Mouse (Mus musculus): ENCODE measurements around the gene Trim24. TPM values are rescaled to one million over a fixed set of nuclear protein-coding genes. Genes with fewer than 3 reads are reported as not detected.
"Not testable (repeated sequence)": the region's sequence is repeated elsewhere in the genome, so short reads cannot be mapped to it uniquely, and the experiment has no call there.

Trim24 gene
- polyA plus RNA-seq, 1 experiment from 2014 or later, result 18.5 TPM

DNA sequence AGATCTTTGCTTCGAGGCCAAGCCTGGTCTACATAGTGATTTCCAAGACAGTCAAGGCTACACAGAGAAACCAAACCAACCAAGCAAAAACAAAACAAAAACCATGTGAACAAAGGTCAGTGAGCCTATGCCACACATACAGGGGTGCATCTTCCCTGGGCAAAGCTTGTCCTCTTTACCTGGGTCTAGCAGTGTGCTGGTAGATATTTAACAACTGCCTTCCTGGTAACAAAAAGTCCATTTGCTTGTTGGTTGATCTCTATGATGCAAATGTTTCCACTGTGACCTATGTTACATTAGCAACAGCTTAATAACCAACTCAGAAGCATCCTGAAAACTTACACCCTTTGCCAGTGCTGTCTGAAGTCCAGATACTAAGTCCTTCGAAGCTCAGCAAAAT, 17.3 kb upstream of the Trim24 start:
- Histone ChIP-seq H3K9ac (ENCODE audit: low read length) (no peak overlapping the region), H3K9me3 (ENCODE audit: control insufficient read depth, low read length) (peaks cover 13% of the 10 kb centered on the region), H3K27ac (replicated peaks in 1 of 2; ENCODE audit: control insufficient read depth in 1 of 2, insufficient read depth in 1 of 2, low read depth in 2 of 2, low read length in 2 of 2) (no peak overlapping the region), H3K27me3 (ENCODE audit: control insufficient read depth, insufficient read depth, low read length) (no peaks in the 10 kb centered on the region), H3K4me1 (ENCODE audit: control insufficient read depth in 2 of 2, insufficient read depth in 2 of 2, low read length in 2 of 2) (no peaks in the 10 kb centered on the region), H3K36me3 (ENCODE audit: control insufficient read depth, insufficient read depth, low read length) (no peaks in the 10 kb centered on the region), H3K4me2 (ENCODE audit: low read length) (no peak overlapping the region), H3K4me3 (ENCODE audit: control insufficient read depth in 1 of 2, insufficient read depth in 1 of 2, low read depth in 1 of 2, low read length in 2 of 2) (no peak overlapping the region)
- WGBS, result 89% methylated on average over 2 of the region's 2 CpGs
- no peak for ATAC-seq (ENCODE audit: insufficient number of reproducible peaks, insufficient read depth, low FRiP score, low read depth)

DNA sequence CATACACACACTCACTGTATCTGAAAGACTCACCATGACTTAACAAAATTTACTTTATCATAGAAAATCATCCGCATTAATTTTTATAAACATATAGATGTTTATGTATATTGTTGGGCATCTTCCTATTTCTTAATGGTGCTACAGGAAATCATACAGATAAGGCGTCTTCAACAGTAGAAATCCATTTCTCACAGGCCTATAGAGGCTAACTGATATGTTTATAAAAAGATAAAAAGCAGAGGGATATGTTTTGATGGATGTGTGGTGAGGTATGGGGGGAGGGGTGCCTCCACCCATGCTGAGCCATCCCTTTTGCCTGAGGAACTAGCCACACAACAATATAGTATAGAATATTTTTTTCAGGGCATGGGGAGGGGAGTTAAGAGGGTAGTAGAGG, 15.2 kb upstream of the Trim24 start:
- H3K27ac ChIP-seq (replicated peaks in 1 of 2; ENCODE audit: control insufficient read depth in 1 of 2, insufficient read depth in 1 of 2, low read depth in 2 of 2, low read length in 2 of 2), result no peak overlapping the region
- no peak overlapping the region for H3K4me3 ChIP-seq (ENCODE audit: control insufficient read depth in 1 of 2, insufficient read depth in 1 of 2, low read depth in 1 of 2, low read length in 2 of 2)
- ATAC-seq (ENCODE audit: insufficient number of reproducible peaks, insufficient read depth, low FRiP score, low read depth), result no peak
- no peaks in the 10 kb centered on the region for H3K4me1 ChIP-seq (ENCODE audit: control insufficient read depth in 2 of 2, insufficient read depth in 2 of 2, low read length in 2 of 2)
- H3K9ac ChIP-seq (ENCODE audit: low read length), result no peak overlapping the region
- WGBS, result 77% methylated on average over 2 of the region's 2 CpGs
- H3K36me3 ChIP-seq (ENCODE audit: control insufficient read depth, insufficient read depth, low read length), result no peaks in the 10 kb centered on the region
- H3K9me3 ChIP-seq (ENCODE audit: control insufficient read depth, low read length), result peaks cover 8% of the 10 kb centered on the region
- no peaks in the 10 kb centered on the region for H3K27me3 ChIP-seq (ENCODE audit: control insufficient read depth, insufficient read depth, low read length)
- H3K4me2 ChIP-seq (ENCODE audit: low read length), result no peak overlapping the region

DNA sequence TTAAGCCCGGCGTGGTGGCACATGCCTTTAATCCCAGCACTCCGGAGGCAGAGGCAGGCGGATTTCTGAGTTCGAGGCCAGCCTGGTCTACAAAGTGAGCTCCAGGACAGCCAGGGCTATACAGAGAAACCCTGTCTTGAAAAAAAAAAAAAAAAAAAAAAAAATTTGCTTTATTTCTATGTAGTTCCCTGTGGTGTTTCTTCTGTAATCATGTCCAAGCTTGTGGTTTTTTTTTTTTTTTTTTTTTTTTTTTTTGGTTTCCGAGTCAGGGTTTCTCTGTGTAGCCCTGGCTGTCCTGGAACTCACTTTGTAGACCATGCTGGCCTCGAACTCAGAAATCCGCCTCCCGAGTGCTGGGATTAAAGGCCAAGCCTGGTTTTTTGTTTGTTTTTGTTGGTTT, 14.3 kb upstream of the Trim24 start:
- not testable (repeated sequence) for ATAC-seq (ENCODE audit: insufficient number of reproducible peaks, insufficient read depth, low FRiP score, low read depth); H3K9me3 ChIP-seq (ENCODE audit: control insufficient read depth, low read length); H3K4me2 ChIP-seq (ENCODE audit: low read length); H3K27me3 ChIP-seq (ENCODE audit: control insufficient read depth, insufficient read depth, low read length); H3K4me3 ChIP-seq (ENCODE audit: control insufficient read depth in 1 of 2, insufficient read depth in 1 of 2, low read depth in 1 of 2, low read length in 2 of 2); H3K4me1 ChIP-seq (ENCODE audit: control insufficient read depth in 2 of 2, insufficient read depth in 2 of 2, low read length in 2 of 2); H3K36me3 ChIP-seq (ENCODE audit: control insufficient read depth, insufficient read depth, low read length); H3K27ac ChIP-seq (replicated peaks in 1 of 2; ENCODE audit: control insufficient read depth in 1 of 2, insufficient read depth in 1 of 2, low read depth in 2 of 2, low read length in 2 of 2); H3K9ac ChIP-seq (ENCODE audit: low read length)
- 91% methylated on average over 9 of the region's 9 CpGs for WGBS

DNA sequence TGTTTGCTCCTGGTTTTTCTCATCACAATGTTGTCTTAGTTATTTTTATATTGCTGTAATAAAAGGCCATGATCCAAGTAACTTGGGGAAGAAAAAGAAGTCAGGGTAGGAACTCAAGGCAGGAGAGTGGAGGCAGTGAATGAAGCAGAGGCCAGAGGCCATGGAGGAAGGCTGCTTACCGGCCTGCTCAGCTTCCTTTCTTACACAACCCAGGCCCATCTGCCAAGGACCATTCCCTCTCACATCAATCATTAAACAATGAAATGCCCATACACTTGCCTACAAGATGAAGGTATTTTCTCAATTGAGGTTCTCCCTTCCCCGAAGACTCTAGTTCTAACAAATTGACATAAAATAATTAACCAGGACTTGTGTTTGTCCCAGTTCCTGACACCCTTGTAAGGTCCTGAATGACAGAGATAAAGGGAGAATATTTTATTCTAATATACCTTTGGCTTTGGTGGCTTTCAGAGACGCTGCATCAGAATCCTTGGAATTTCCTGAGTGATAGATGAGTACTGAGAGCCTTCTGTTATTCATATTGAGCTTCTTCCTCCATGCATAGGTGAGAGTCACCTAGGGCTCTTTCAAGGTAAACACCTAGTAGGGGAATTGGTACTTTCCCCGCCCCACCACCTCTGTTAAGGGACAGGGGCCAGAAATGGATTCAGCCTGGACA, 13.3 kb upstream of the Trim24 start:
- no peak overlapping the region for H3K4me3 ChIP-seq (ENCODE audit: control insufficient read depth in 1 of 2, insufficient read depth in 1 of 2, low read depth in 1 of 2, low read length in 2 of 2)
- no peak overlapping the region for H3K9ac ChIP-seq (ENCODE audit: low read length)
- H3K9me3 ChIP-seq (ENCODE audit: control insufficient read depth, low read length), result no peaks in the 10 kb centered on the region
- no peak overlapping the region for H3K27ac ChIP-seq (replicated peaks in 1 of 2; ENCODE audit: control insufficient read depth in 1 of 2, insufficient read depth in 1 of 2, low read depth in 2 of 2, low read length in 2 of 2)
- no peak overlapping the region for H3K4me2 ChIP-seq (ENCODE audit: low read length)
- no peaks in the 10 kb centered on the region for H3K27me3 ChIP-seq (ENCODE audit: control insufficient read depth, insufficient read depth, low read length)
- ATAC-seq (ENCODE audit: insufficient number of reproducible peaks, insufficient read depth, low FRiP score, low read depth), result no peak
- H3K4me1 ChIP-seq (ENCODE audit: control insufficient read depth in 2 of 2, insufficient read depth in 2 of 2, low read length in 2 of 2), result no peaks in the 10 kb centered on the region
- 69% methylated on average over 4 of the region's 4 CpGs for WGBS
- H3K36me3 ChIP-seq (ENCODE audit: control insufficient read depth, insufficient read depth, low read length), result no peaks in the 10 kb centered on the region

DNA sequence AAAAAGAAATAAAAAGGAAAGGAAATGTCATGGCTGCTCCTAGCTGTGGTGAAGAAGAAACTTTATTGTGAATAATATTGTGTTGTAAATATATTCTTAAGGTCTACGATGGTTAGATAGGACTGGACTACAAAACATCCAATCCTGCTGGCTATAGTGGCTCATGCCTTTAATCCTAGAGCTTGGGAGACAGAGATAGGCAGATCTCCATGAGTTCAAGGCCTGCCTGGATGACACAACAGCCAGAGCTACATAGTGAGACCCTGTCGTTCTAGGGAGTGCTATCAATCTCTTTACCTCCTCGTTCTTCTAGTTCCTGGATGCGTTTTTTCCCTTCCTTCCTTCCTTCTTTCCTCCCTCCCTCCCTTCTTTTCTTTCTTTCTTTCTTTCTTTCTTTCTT, 12.5 kb upstream of the Trim24 start:
- Histone ChIP-seq H3K4me3 (ENCODE audit: control insufficient read depth in 1 of 2, insufficient read depth in 1 of 2, low read depth in 1 of 2, low read length in 2 of 2) (no peak overlapping the region), H3K27me3 (ENCODE audit: control insufficient read depth, insufficient read depth, low read length) (no peaks in the 10 kb centered on the region), H3K9me3 (ENCODE audit: control insufficient read depth, low read length) (no peaks in the 10 kb centered on the region), H3K4me2 (ENCODE audit: low read length) (no peak overlapping the region), H3K9ac (ENCODE audit: low read length) (no peak overlapping the region), H3K36me3 (ENCODE audit: control insufficient read depth, insufficient read depth, low read length) (no peaks in the 10 kb centered on the region), H3K4me1 (ENCODE audit: control insufficient read depth in 2 of 2, insufficient read depth in 2 of 2, low read length in 2 of 2) (no peaks in the 10 kb centered on the region), H3K27ac (replicated peaks in 1 of 2; ENCODE audit: control insufficient read depth in 1 of 2, insufficient read depth in 1 of 2, low read depth in 2 of 2, low read length in 2 of 2) (no peak overlapping the region)
- ATAC-seq (ENCODE audit: insufficient number of reproducible peaks, insufficient read depth, low FRiP score, low read depth), result no peak
- WGBS, result 71% methylated on average over 4 of the region's 4 CpGs

DNA sequence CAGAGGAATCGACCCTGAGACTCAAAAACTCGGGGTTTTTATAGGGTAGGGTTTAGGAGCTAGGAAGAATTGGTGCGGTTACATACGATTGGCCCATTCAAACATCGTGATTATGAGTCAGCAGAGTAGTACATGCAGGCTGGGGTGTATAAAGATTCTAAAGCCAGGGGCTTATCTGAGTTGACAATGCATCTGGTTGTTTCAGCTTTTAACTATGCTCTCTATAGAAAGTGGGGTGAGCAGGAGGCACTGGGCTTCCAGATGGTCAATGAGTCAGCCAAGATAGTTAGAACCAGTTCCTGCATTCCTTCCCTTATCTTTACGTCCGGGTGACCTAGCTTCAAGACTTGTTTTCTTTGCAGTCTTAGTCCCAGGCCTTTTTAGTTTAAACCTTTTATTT, 7.7 kb upstream of the Trim24 start:
- Histone ChIP-seq H3K27ac (replicated peaks in 1 of 2; ENCODE audit: control insufficient read depth in 1 of 2, insufficient read depth in 1 of 2, low read depth in 2 of 2, low read length in 2 of 2) (no peak overlapping the region), H3K4me2 (ENCODE audit: low read length) (no peak overlapping the region), H3K27me3 (ENCODE audit: control insufficient read depth, insufficient read depth, low read length) (no peaks in the 10 kb centered on the region), H3K9me3 (ENCODE audit: control insufficient read depth, low read length) (no peaks in the 10 kb centered on the region), H3K9ac (ENCODE audit: low read length) (no peak overlapping the region), H3K36me3 (ENCODE audit: control insufficient read depth, insufficient read depth, low read length) (no peaks in the 10 kb centered on the region), H3K4me1 (ENCODE audit: control insufficient read depth in 2 of 2, insufficient read depth in 2 of 2, low read length in 2 of 2) (no peaks in the 10 kb centered on the region), H3K4me3 (ENCODE audit: control insufficient read depth in 1 of 2, insufficient read depth in 1 of 2, low read depth in 1 of 2, low read length in 2 of 2) (no peak overlapping the region)
- 53% methylated on average over 7 of the region's 7 CpGs for WGBS
- no peak for ATAC-seq (ENCODE audit: insufficient number of reproducible peaks, insufficient read depth, low FRiP score, low read depth)

DNA sequence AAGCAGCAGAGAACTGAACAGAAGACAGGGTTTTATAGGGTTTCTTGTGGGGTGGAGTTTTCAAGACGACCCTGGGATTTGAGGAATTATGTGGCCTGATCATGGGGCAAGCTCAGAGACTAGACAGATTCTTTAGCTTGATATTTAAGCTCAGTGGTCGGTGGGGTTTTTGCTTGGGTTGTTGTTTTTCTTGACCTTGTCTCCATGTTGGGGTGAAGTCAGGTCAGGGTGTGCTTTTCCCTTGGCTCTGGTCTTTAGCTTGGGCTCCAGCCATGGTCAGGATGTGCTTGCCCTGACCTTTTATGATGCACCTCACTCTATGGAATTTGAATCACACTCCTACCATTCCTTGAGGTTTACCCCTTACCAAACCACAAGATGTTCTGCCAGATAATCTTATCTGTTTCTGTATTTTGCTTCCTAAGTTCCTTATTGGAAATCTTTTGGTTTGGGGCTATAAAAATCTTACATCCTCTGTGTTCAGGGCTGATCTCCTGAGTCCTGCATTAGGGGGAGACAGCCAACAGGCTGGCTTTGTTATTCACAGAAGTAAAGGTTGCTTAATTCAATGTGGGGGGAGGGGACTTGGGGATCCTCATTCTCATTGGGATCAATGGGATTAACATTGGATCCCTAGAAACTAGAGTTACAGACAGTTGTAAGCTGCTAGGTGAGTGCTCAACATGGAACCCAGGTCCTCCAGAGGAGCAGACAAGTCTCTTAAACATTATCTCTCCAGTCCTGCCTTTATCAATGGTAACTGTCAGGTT, 6.5 kb upstream of the Trim24 start:
- no peak for ATAC-seq (ENCODE audit: insufficient number of reproducible peaks, insufficient read depth, low FRiP score, low read depth)

More for the DNA sequence above, 6.5 kb upstream of the Trim24 start:
- no peaks in the 10 kb centered on the region for H3K36me3 ChIP-seq (ENCODE audit: control insufficient read depth, insufficient read depth, low read length)
- no peaks in the 10 kb centered on the region for H3K4me1 ChIP-seq (ENCODE audit: control insufficient read depth in 2 of 2, insufficient read depth in 2 of 2, low read length in 2 of 2)
- no peaks in the 10 kb centered on the region for H3K27me3 ChIP-seq (ENCODE audit: control insufficient read depth, insufficient read depth, low read length)
- H3K4me3 ChIP-seq (ENCODE audit: control insufficient read depth in 1 of 2, insufficient read depth in 1 of 2, low read depth in 1 of 2, low read length in 2 of 2), result no peak overlapping the region
- no peak overlapping the region for H3K27ac ChIP-seq (replicated peaks in 1 of 2; ENCODE audit: control insufficient read depth in 1 of 2, insufficient read depth in 1 of 2, low read depth in 2 of 2, low read length in 2 of 2)
- no peak overlapping the region for H3K9ac ChIP-seq (ENCODE audit: low read length)
- no peaks in the 10 kb centered on the region for H3K9me3 ChIP-seq (ENCODE audit: control insufficient read depth, low read length)
- 76% methylated on average over 2 of the region's 2 CpGs for WGBS
- no peak overlapping the region for H3K4me2 ChIP-seq (ENCODE audit: low read length)
